Mouse (Mus musculus) E14TG2a.4 (cell line): ENCODE data around the gene Sfswap.

Source experiments
- CTCF ChIP-seq: conservative IDR thresholded peaks from 2 replicates; pipeline ENCODE4 v1.5.1; 2014; ENCODE audit warnings: low read length
- NANOG ChIP-seq: IDR thresholded peaks from 2 replicates; pipeline ENCODE4 v1.6.1; 2014; ENCODE audit warnings: borderline replicate concordance, low read length, mixed read lengths

DNA sequence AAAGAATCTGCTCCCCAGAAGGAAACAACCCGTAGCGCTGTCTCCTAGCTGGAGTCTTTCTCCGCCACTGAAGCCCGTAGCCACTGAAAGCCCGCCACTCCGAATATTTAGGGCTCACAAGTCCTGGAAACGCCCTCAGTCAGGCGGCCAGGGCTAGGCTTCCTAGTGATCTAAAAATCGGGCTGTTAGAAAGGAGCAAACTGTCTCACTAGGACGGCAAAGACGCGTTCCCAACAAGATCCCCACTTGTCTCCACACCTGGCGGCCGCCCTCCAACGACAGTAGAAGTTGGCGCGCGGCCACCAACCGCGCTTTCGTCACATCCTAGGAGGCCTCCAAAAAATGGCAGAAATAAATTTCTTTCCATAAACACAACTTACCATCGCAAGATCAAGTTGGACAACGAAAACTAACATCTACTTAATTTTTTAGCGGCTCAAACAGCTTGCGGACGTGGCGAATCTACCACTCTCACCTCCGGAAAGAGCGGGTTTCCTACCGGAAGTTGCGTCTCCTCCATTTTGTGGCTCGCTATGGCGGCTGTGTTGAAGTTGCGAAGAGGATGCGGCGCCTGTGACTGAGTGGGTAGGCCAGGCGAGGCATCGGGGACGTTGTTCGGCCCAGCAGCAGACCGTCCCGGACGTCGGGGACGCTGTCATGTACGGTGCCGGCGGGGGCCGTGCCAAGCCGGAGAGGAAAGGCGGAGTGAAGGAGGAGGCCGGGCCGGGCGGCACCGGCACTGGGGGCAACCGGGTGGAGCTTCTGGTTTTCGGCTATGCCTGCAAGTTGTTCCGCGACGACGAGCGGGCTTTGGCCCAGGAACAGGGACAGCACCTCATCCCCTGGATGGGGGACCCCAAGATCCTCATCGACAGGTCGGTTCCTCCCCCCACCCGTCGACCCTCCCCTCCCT lies at the start of gene Sfswap:
- TF ChIP-seq CTCF (no peak), NANOG (no peak)
